Mouse (Mus musculus) embryonic facial prominence, embryonic 13.5 days (tissue): Measurements from ENCODE around the gene Rnf212b. TPM values are rescaled to one million over a fixed set of nuclear protein-coding genes. Genes with fewer than 3 reads are reported as not detected.

Experiments used
- ATAC-seq: fragments of 200-750 bp; cut with Nextera tagmentation; 2 replicates; pipeline ENCODE4 v1.8.0; 2017; ENCODE audit warnings: low read depth; ENCODE audit not compliant: insufficient number of reproducible peaks, insufficient read depth, low FRiP score, low TSS enrichment
- H3K27ac ChIP-seq: fragments of 300-500 bp; sonication (generic); 2 replicates; pipeline ENCODE4 v1.5.1; 2015; ENCODE audit warnings: moderate library complexity, mild to moderate bottlenecking, inconsistent platforms
- H3K27me3 ChIP-seq: fragments of 300-500 bp; sonication (generic); 2 replicates; pipeline ENCODE4 v1.6.1; 2015; ENCODE audit warnings: mild to moderate bottlenecking, inconsistent platforms
- H3K36me3 ChIP-seq: fragments of 300-500 bp; sonication (generic); 2 replicates; pipeline ENCODE4 v1.6.1; 2015; ENCODE audit warnings: mild to moderate bottlenecking, inconsistent platforms
- H3K4me1 ChIP-seq: fragments of 300-500 bp; sonication (generic); 2 replicates; pipeline ENCODE4 v1.6.1; 2015; ENCODE audit warnings: inconsistent platforms
- H3K4me2 ChIP-seq: fragments of 300-500 bp; sonication (generic); 2 replicates; pipeline ENCODE4 v1.6.1; 2015; ENCODE audit warnings: moderate library complexity, mild to moderate bottlenecking, inconsistent platforms
- H3K4me3 ChIP-seq: fragments of 300-500 bp; sonication (generic); 2 replicates; pipeline ENCODE4 v1.5.1; 2015; ENCODE audit warnings: mild to moderate bottlenecking, inconsistent platforms
- H3K9ac ChIP-seq: fragments of 300-500 bp; sonication (generic); 2 replicates; pipeline ENCODE4 v1.6.1; 2015; ENCODE audit warnings: mild to moderate bottlenecking, inconsistent platforms
- H3K9me3 ChIP-seq: fragments of 300-500 bp; sonication (generic); 2 replicates; pipeline ENCODE4 v1.6.1; 2016; ENCODE audit warnings: inconsistent platforms
- WGBS: fragments of 180-500 bp; shearing (Covaris S2); methylation state at CpG from one replicate; pipeline ENCODE4 v1.1.7; 2015; ENCODE audit warnings: mixed read lengths; 5-methylcytosine and 5-hydroxymethylcytosine counted together
- polyA plus RNA-seq: library from polyadenylated mRNA; unstranded; fragments of >200 nt; fragmentation: Nextera tagmentation; extraction: Ambion mirVana; gene quantifications from 2 replicates; pipeline ENCODE4 v1.2.1, GENCODE M21; 2015

Rnf212b gene
- polyA plus RNA-seq, 1 experiment from 2014 or later = not detected

DNA sequence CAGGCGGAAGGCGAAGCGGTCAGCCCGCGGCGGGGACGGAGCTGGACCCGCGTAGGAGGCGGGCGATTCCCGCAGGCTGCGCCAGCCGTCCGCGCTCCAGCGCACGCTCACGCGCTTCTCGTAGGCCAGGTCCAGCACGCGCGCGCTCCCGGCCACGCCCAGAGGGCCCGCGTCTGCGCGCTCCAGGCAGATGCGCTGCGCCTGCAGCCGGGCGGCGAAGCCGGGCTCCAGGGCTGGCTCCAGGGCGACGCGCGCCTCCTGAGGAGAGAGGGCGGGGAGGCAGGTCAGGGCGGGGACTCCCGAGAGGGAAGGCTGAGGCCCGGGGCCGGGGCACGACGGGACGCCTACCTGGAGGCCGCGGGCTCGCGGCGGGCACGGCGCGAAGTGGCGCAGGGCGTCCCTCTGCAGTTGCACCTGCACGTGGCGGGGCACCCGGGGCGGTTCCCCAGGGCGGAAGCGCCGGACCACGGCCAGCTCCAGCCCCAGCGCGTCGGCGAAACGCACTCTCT, 62.7 kb downstream of the Rnf212b start:
- no peaks in the 10 kb centered on the region for H3K36me3 ChIP-seq
- H3K4me3 ChIP-seq = peak overlapping the region; percentile 74
- peak overlapping the region; percentile 98 for H3K4me2 ChIP-seq
- peak overlapping the region; percentile 83 for H3K9ac ChIP-seq
- under 1% methylated on average over 66 of the region's 72 CpGs for WGBS
- peak; percentile 82 for ATAC-seq
- peaks cover 12% of the 10 kb centered on the region for H3K4me1 ChIP-seq
- H3K9me3 ChIP-seq = no peaks in the 10 kb centered on the region
- peaks cover 44% of the 10 kb centered on the region for H3K27me3 ChIP-seq
- H3K27ac ChIP-seq = peak overlapping the region; percentile 51; the same call in 1 of the 2 replicates

DNA sequence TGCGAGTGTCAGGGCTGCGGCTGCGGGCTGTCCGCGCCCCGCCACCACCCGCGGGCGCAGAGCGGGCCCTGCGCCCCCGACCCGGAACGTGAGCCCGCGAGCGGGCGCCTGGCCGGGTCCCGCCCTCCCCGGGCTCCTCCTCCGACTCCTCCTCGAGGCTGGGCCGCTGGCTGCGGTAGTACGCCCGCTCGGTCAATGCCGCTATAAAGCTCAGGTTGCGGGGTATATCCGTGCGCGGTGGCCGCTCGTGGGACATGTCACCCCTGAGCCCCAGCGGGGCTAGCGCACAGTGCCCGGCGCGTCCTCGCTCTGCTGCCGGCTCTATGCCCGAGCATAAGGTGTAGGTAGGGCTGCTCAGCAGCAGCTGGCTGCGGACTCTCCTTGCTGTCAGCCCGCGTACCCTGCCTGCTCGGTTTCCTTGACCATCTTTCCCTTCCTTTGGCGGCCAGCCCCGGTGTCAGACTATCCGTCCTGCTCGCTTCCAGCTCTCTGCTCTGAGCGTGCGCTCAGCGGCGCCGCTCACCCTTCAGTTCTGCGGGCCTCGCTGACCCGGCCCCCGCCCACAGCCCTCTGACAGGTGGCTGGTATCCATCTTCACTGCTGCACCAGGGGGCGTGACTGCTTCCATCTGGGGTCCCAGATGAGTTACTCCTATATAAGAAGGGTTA, 63.2 kb downstream of the Rnf212b start, which contains the start of gene Ppp1r3e:
Gene Ppp1r3e (minus strand): TSS at position 503 of the 668 bp plus-strand sequence.
- H3K36me3 ChIP-seq = no peaks in the 10 kb centered on the region

DNA sequence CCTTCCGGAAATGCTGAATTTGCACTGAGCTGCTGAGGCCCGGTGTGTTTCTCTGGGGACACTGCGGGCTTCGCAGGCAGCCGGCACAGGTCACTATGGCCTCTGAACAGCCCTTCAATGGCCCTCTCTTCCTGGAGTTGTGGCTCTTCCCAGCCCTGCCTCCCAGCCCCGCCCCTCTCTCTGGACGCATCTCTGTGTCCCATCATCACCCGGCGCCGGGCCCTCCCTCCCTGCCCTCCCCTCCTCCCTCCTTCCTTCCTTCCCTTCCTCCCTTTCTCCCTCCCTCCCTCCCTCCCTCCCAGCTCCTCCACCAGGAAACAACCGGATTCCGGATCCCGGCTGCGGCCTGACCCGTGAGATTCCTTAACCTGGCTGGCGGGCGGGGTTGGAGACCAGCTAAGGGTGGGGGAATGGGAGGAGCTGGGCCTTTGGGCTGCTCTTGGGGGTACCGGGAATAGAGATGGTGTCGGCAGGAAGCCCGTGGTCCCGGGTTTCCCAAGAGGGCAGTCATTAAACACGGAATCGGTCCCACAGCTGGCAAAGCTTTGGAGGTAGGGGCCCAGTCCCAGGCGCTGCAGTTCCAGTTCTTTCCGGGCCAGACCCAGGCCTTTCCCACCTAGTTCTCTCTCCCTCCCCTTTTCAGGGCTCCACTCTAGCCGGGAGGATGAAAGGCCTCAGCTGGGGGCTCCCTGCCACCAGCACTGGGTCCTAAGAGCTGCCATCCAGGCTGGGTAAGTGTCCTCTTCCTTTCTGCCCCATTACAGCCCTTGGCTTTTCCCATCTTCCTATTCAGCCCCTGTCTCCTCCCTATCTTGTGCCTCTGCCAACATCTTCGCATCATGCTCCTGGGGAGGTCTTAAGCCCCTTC, 69.4 kb downstream of the Rnf212b start, which contains the start of the genes Bcl2l2 and Gm20521:
Gene Bcl2l2 (plus strand): TSS at position 224 of the 868 bp plus-strand sequence.
Gene Gm20521 (plus strand): TSS at position 288 of the 868 bp plus-strand sequence.
- WGBS = under 1% methylated on average over 27 of the region's 27 CpGs
- Histone ChIP-seq H3K36me3 (peaks cover 11% of the 10 kb centered on the region), H3K9ac (peak within 1 kb of the TSS; percentile 86), H3K27me3 (peaks cover 6% of the 10 kb centered on the region), H3K4me1 (peaks cover 18% of the 10 kb centered on the region), H3K9me3 (no peaks in the 10 kb centered on the region), H3K4me2 (peak within 1 kb of the TSS; percentile 80), H3K27ac (peak within 1 kb of the TSS; percentile 93), H3K4me3 (peak within 1 kb of the TSS; percentile 73)
- ATAC-seq = peak; percentile 78

More for the DNA sequence above, 63.2 kb downstream of the Rnf212b start, which contains the start of gene Ppp1r3e:
- peaks cover 12% of the 10 kb centered on the region for H3K4me1 ChIP-seq
- ATAC-seq = peak; percentile 66
- H3K9ac ChIP-seq = peak within 1 kb of the TSS; percentile 83
- peak within 1 kb of the TSS; percentile 51; the same call in 1 of the 2 replicates for H3K27ac ChIP-seq
- no peaks in the 10 kb centered on the region for H3K9me3 ChIP-seq
- H3K4me3 ChIP-seq = peak within 1 kb of the TSS; percentile 74
- peak within 1 kb of the TSS; percentile 98 for H3K4me2 ChIP-seq
- peaks cover 44% of the 10 kb centered on the region for H3K27me3 ChIP-seq
- WGBS = under 1% methylated on average over 61 of the region's 61 CpGs

DNA sequence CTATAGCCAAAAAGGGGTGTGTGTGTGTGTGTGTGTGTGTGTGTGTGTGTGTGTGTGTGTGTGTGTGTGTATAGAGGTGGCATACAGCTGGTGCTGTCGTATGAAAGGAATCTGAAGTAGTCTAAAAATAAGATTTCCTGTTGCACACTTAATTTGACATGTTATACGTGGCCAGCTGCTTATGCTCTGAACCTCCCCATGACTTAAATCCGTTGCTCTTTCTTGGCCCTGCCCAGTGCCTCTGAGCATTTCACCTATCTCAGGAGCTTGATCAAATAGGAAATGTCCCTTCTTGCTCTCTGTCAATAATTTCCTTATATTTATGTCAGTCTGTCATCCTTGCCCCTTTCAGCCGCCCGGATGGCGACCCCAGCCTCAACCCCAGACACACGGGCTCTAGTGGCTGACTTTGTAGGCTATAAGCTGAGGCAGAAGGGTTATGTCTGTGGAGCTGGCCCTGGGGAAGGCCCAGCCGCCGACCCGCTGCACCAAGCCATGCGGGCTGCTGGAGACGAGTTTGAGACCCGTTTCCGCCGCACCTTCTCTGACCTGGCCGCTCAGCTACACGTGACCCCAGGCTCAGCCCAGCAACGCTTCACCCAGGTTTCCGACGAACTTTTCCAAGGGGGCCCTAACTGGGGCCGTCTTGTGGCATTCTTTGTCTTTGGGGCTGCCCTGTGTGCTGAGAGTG, 70.2 kb downstream of the Rnf212b start:
- 27% methylated on average over 21 of the region's 21 CpGs for WGBS
- no peaks in the 10 kb centered on the region for H3K27me3 ChIP-seq
- H3K4me2 ChIP-seq = peak overlapping the region; percentile 80
- H3K4me1 ChIP-seq = peaks cover 18% of the 10 kb centered on the region
- no peak for ATAC-seq
- H3K9ac ChIP-seq = peak overlapping the region; percentile 86
- H3K9me3 ChIP-seq = no peaks in the 10 kb centered on the region
- peak overlapping the region; percentile 93 for H3K27ac ChIP-seq
- peak overlapping the region; percentile 73 for H3K4me3 ChIP-seq
- peaks cover 11% of the 10 kb centered on the region for H3K36me3 ChIP-seq

DNA sequence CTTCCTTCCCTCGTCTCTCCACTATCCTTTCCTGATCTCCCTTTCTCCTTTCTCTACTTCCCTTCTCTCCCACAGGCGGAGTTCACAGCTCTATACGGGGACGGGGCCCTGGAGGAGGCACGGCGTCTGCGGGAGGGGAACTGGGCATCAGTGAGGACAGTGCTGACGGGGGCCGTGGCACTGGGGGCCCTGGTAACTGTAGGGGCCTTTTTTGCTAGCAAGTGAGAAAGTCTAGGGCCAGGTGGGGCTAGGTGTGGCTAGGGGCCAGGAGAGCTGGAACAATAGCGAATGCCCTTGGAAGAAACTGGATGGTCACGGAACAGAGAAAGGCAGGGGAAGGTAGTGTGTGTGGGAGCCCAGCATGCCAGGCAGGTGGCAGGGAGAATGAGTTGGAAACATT, 71.4 kb downstream of the Rnf212b start:
- Histone ChIP-seq H3K36me3 (peaks cover 11% of the 10 kb centered on the region), H3K9me3 (no peaks in the 10 kb centered on the region), H3K4me3 (no peak overlapping the region), H3K27ac (no peak overlapping the region), H3K9ac (peak overlapping the region; percentile 54; the same call in 1 of the 2 replicates), H3K27me3 (no peaks in the 10 kb centered on the region), H3K4me2 (peak overlapping the region; percentile 80), H3K4me1 (peaks cover 18% of the 10 kb centered on the region)
- WGBS = 92% methylated on average over 11 of the region's 11 CpGs
- no peak for ATAC-seq

DNA sequence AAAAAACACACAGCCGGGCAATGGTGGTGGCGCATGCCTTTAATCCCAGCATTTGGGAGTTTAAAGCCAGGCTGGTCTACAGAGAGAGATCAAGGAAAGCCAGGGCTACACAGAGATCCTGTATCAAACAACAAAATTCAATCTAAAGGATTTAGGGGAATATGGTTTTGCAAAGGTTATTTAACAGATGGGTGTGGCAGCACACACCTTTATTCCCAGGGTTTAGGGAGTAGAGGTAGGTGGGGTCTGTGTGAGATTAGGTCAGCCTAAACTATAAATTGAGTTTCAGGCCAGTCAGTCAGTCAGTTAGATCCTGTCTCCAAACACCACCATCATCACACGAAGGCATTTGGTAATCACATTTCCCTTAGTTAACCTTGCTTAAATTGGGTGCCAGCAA, 78.3 kb downstream of the Rnf212b start, which contains the start of gene Pabpn1:
Gene Pabpn1 (plus strand): TSS at position 301 of the 400 bp plus-strand sequence.
- Histone ChIP-seq H3K27me3 (no peaks in the 10 kb centered on the region), H3K9ac (peak within 1 kb of the TSS; percentile 60; the same call in 1 of the 2 replicates), H3K4me2 (peak within 1 kb of the TSS; percentile 58), H3K4me3 (peak within 1 kb of the TSS; percentile 89), H3K4me1 (peaks cover 10% of the 10 kb centered on the region; the same call in 1 of the 2 replicates), H3K36me3 (peaks cover 17% of the 10 kb centered on the region), H3K27ac (peak within 1 kb of the TSS; percentile 86), H3K9me3 (no peaks in the 10 kb centered on the region)
- 90% methylated on average over 3 of the region's 3 CpGs for WGBS
- ATAC-seq = no peak

DNA sequence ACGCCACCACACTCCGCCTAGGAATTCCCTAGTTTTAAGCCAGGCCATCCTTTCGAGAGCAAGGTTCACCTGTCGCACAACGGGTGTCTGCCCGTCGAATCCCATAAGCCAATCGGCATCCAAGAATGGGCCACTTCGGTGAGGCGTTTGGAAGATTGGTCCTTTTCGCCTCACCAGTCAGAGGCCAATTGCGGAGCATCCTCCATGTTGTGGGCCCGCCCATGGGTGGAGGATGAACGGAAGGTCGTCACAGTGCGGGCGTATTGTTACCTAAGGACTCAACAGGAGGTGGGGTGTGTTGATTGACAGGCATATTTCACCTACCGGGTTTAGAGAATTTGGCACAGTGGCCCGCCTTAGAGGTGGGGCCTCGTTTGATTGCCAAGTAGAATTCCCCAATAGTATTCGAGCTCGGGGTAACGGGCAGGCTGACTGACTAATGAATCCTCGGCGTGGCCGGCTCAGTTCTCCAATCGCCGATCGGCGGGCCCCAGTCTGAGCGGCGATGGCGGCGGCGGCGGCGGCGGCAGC, 79.8 kb downstream of the Rnf212b start:
- Histone ChIP-seq H3K4me3 (peak overlapping the region; percentile 89), H3K9ac (peak overlapping the region; percentile 98), H3K9me3 (no peaks in the 10 kb centered on the region), H3K27ac (peak overlapping the region; percentile 93), H3K36me3 (peaks cover 29% of the 10 kb centered on the region), H3K4me1 (peaks cover 10% of the 10 kb centered on the region; the same call in 1 of the 2 replicates), H3K27me3 (no peaks in the 10 kb centered on the region), H3K4me2 (peak overlapping the region; percentile 58)
- WGBS = under 1% methylated on average over 38 of the region's 38 CpGs
- peak; percentile 99 for ATAC-seq

DNA sequence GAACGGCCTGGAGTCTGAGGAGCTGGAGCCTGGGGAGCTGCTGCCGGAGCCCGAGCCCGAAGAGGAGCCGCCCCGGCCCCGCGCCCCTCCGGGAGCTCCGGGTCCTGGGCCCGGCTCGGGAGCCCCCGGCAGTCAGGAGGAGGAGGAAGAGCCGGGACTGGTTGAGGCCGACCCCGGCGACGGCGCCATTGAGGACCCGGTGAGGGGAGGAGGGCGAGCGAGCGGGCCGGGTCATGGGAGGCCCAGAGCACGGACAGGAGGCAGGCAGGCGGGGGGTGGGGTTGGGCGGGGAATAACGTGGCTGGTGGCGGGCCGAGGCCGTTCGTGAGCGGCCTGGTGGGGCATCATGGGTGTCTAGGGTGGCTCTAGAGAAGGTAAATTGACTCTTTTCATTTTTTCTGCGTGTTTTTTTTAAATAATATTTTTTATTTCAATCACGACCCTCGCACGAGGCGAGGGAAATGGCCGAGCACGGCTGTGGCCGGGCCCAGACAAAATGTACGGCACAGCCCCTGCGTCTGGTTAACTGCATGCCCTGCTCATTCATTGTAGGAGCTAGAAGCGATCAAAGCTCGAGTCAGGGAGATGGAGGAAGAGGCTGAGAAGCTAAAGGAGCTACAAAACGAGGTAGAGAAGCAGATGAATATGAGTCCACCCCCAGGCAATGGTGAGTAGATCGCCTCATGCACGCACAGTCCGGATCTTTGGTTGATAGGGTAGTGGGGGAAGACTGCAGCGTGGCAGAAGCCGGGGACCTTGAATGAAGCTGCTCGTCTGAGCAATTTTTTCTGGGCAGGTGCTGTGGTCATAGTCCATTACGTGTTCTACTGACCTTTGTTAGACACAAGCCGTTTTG, 80.6 kb downstream of the Rnf212b start:
- H3K27ac ChIP-seq = peak overlapping the region; percentile 93
- H3K9ac ChIP-seq = peak overlapping the region; percentile 98
- H3K9me3 ChIP-seq = no peaks in the 10 kb centered on the region
- peak; percentile 46 for ATAC-seq
- H3K27me3 ChIP-seq = no peaks in the 10 kb centered on the region
- H3K4me3 ChIP-seq = peak overlapping the region; percentile 89
- WGBS = under 1% methylated on average over 54 of the region's 54 CpGs
- H3K36me3 ChIP-seq = peaks cover 29% of the 10 kb centered on the region
- peak overlapping the region; percentile 68 for H3K4me2 ChIP-seq
- H3K4me1 ChIP-seq = peaks cover 10% of the 10 kb centered on the region; the same call in 1 of the 2 replicates

DNA sequence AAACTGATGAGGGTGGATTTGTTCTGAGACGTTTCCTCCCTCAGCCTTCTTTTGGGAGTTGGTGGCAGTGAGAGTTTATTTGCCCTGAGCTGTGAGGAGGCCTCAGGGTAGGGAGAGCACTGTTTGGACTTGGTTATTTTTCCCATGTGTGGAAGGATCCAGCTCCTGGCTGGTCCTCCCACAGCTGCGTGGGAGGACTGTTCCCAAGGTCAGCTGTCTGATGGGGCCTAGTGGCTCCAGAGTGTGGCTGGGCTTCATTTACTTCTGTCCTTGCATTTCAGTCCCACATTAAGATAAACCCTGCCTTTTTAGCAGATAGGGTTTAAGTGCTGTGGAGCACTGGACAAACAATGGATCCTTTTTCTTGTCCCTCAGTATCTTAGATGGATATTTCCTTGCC, 83.5 kb downstream of the Rnf212b start:
- Histone ChIP-seq H3K27ac (no peak overlapping the region), H3K9me3 (no peaks in the 10 kb centered on the region), H3K9ac (no peak overlapping the region), H3K4me3 (no peak overlapping the region), H3K4me2 (no peak overlapping the region), H3K4me1 (peaks cover 10% of the 10 kb centered on the region; the same call in 1 of the 2 replicates), H3K36me3 (peaks cover 29% of the 10 kb centered on the region), H3K27me3 (no peaks in the 10 kb centered on the region)
- WGBS = 39% methylated on average over 2 of the region's 2 CpGs
- ATAC-seq = no peak

DNA sequence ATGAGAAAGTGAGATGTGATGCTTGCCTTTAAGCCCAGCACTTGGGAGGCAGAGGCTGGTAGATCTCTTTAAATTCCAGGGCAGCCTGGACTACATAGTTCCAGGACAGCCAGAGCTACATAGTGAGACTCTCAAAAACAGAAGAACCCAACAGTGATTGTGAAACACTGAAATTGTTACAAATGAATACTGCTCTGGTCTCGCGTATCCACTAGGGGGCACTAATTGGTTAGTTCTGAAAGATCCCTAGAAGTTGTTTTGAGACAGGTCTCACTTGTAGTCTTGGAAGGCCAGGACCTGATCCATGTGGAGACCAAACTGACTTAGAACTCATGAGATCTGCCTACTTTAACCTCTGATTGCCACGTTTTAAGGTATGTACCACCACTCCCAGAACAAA, 86.4 kb downstream of the Rnf212b start:
- Histone ChIP-seq H3K4me1 (peaks cover 4% of the 10 kb centered on the region; the same call in 1 of the 2 replicates), H3K9ac (no peak overlapping the region), H3K4me3 (no peak overlapping the region), H3K27me3 (no peaks in the 10 kb centered on the region), H3K9me3 (no peaks in the 10 kb centered on the region), H3K4me2 (no peak overlapping the region), H3K27ac (peak overlapping the region; percentile 28; the same call in 1 of the 2 replicates), H3K36me3 (peaks cover 42% of the 10 kb centered on the region)
- WGBS = 0% methylated on average over 3 of the region's 3 CpGs
- ATAC-seq = no peak
